In genomic region chr5:65882476-65883205, GRCm38 (mm10) we compare ENCODE assay signal across 37 mouse cellular contexts. TPM values are rescaled to one million over a fixed set of nuclear protein-coding genes. Genes with fewer than 3 reads are reported as not detected.
A peak's percentile ranks its signal among the peaks of the same experiment; 100 is the strongest.
DNase-seq lines count a peak whose midpoint lies in the region; ATAC-seq and TF ChIP-seq lines count a peak whose summit lies in the region.
"Had no signal": no experiment of that assay in that cellular context is flagged by ENCODE, and none has a peak within 500 bp of the region (broad histone marks: within the 10 kb centered on the region; RNA-seq: fewer than 3 reads in every experiment).

No protein-coding gene starts in this region.

- H3K4me1 ChIP-seq in CH12.LX (ENCODE audit: control insufficient read depth in 1 of 2, insufficient read depth in 2 of 2): peaks cover 12 to 57% of the 10 kb centered on the region in 2 experiments
- 0 out of 2 replicates have a peak, but pooled peaks cover 4% of the 10 kb centered on the region for H3K4me1 ChIP-seq in kidney, embryonic 14.5 days (ENCODE audit: control insufficient read depth, insufficient read depth, low read length)
- H3K4me1 ChIP-seq: embryonic facial prominence, embryonic 15.5 days; forebrain, embryonic 12.5 days; hindbrain, embryonic 15.5 days; intestine, embryonic 15.5 days; limb, embryonic 10.5 days; limb, embryonic 15.5 days; neural tube, embryonic 12.5 days had no signal

- H3K4me2 ChIP-seq in CH12.LX (ENCODE audit: insufficient read depth, low read depth, poor library complexity, severe bottlenecking): 0 out of 2 replicates have a peak overlapping the region, but pooled peaks have one; percentile 1
- H3K4me2 ChIP-seq in kidney, embryonic 14.5 days (replicated peaks; ENCODE audit: low read depth, low read length): no peak overlapping the region
- H3K4me2 ChIP-seq: embryonic facial prominence, embryonic 15.5 days; forebrain, embryonic 12.5 days; heart, embryonic 11.5 days; hindbrain, embryonic 15.5 days; intestine, embryonic 15.5 days; limb, embryonic 15.5 days; liver, embryonic 13.5 days; midbrain, embryonic 11.5 days; neural tube, embryonic 12.5 days had no signal

- 80% methylated on average over 10 of the region's 10 CpGs for WGBS in kidney, embryonic 14.5 days

- H3K9me3 ChIP-seq in CH12.LX (replicated peaks; ENCODE audit: low read length): no peaks in the 10 kb centered on the region
- no peaks in the 10 kb centered on the region for H3K9me3 ChIP-seq in kidney, embryonic 14.5 days (ENCODE audit: control insufficient read depth, low read length)
- H3K9me3 ChIP-seq: embryonic facial prominence, embryonic 10.5 days; embryonic facial prominence, embryonic 15.5 days; forebrain, embryonic 12.5 days; G1E; hindbrain, embryonic 15.5 days; intestine, embryonic 15.5 days; limb, embryonic 10.5 days; limb, embryonic 15.5 days; liver, embryonic 13.5 days; neural tube, embryonic 12.5 days had no signal

- TF ChIP-seq CTCF in CH12.LX (conservative IDR thresholded peaks at IDR 0.05 in 1 of 2, IDR thresholded peaks at IDR 0.05 in 1 of 2; ENCODE audit: low read depth in 2 of 2, low read length in 2 of 2): no peak

- peak overlapping the region; percentile 11; the same call in 1 of the 2 replicates for H3K27ac ChIP-seq in CH12.LX (ENCODE audit: insufficient read depth, low read depth)
- H3K27ac ChIP-seq in kidney, embryonic 14.5 days (ENCODE audit: low read depth, low read length): no peak overlapping the region
- H3K27ac ChIP-seq: embryonic facial prominence, embryonic 10.5 days; embryonic facial prominence, embryonic 15.5 days; forebrain, embryonic 12.5 days; hindbrain, embryonic 15.5 days; intestine, embryonic 15.5 days; kidney, postnatal 0 days; limb, embryonic 10.5 days; limb, embryonic 15.5 days; liver, embryonic 13.5 days; neural tube, embryonic 12.5 days had no signal

- H3K36me3 ChIP-seq in CH12.LX (replicated peaks in 1 of 2; ENCODE audit: control insufficient read depth in 1 of 2, insufficient read depth in 1 of 2, low read length in 1 of 2): peaks cover 17 to 55% of the 10 kb centered on the region in 2 experiments
- H3K36me3 ChIP-seq in kidney, embryonic 14.5 days (ENCODE audit: control insufficient read depth, insufficient read depth, low read length): no peaks in the 10 kb centered on the region
- H3K36me3 ChIP-seq: embryonic facial prominence, embryonic 10.5 days; embryonic facial prominence, embryonic 15.5 days; forebrain, embryonic 12.5 days; G1E; hindbrain, embryonic 15.5 days; intestine, embryonic 15.5 days; limb, embryonic 10.5 days; limb, embryonic 15.5 days; liver, embryonic 13.5 days; neural tube, embryonic 12.5 days had no signal

- no peak overlapping the region for H3K9ac ChIP-seq in CH12.LX (ENCODE audit: insufficient read depth, low read depth)
- no peak overlapping the region for H3K9ac ChIP-seq in kidney, embryonic 14.5 days (ENCODE audit: low read depth, low read length)
- H3K9ac ChIP-seq: embryonic facial prominence, embryonic 15.5 days; forebrain, embryonic 12.5 days; forebrain, postnatal 0 days; hindbrain, embryonic 15.5 days; intestine, embryonic 15.5 days; limb, embryonic 15.5 days; liver, embryonic 13.5 days; neural tube, embryonic 12.5 days had no signal

- no peaks in the 10 kb centered on the region for H3K27me3 ChIP-seq in CH12.LX (replicated peaks)
- H3K27me3 ChIP-seq in kidney, embryonic 14.5 days (ENCODE audit: control insufficient read depth, insufficient read depth, low read length): no peaks in the 10 kb centered on the region
- H3K27me3 ChIP-seq: embryonic facial prominence, embryonic 15.5 days; forebrain, embryonic 12.5 days; hindbrain, embryonic 15.5 days; intestine, embryonic 15.5 days; limb, embryonic 15.5 days; liver, embryonic 13.5 days; neural tube, embryonic 12.5 days had no signal

- TF ChIP-seq RAD21 in CH12.LX (IDR thresholded peaks at IDR 0.05; ENCODE audit: low read depth, low read length): no peak

- in situ Hi-C loops in CH12.LX (cut with MboI; ENCODE audit: low pct_ligation_motif_present, low pct_unique_long_range_greater_than_20kb, low sequenced_read_pairs): no loop called here

- dilution Hi-C loops in CH12.LX (cut with MboI; ENCODE audit: extremely low pct_ligation_motif_present, extremely low pct_unique_long_range_greater_than_20kb, low sequenced_read_pairs): no loop called here

- TF ChIP-seq POLR2A in CH12.LX (IDR thresholded peaks at IDR 0.05; ENCODE audit: low read depth, low read length): no peak

- H3K79me2 ChIP-seq in CH12.LX (replicated peaks; ENCODE audit: control insufficient read depth, extremely low read depth, insufficient read depth, poor library complexity, severe bottlenecking): peaks cover 55% of the 10 kb centered on the region

- H3K4me3 ChIP-seq in CH12.LX (replicated peaks in 1 of 3; ENCODE audit: low read depth in 2 of 3, low read length in 2 of 3, poor library complexity in 1 of 3): no peak overlapping the region
- no peak overlapping the region for H3K4me3 ChIP-seq in kidney, embryonic 14.5 days (ENCODE audit: low read length)
- H3K4me3 ChIP-seq: embryonic facial prominence, embryonic 10.5 days; embryonic facial prominence, embryonic 15.5 days; forebrain, embryonic 12.5 days; hindbrain, embryonic 15.5 days; intestine, embryonic 15.5 days; limb, embryonic 10.5 days; limb, embryonic 15.5 days; liver, embryonic 13.5 days; neural tube, embryonic 12.5 days had no signal

- peak; percentile 50 for ATAC-seq in common myeloid progenitor, adult 5-6 weeks (replicated peaks; ENCODE audit: low read depth, poor library complexity, severe bottlenecking)
- 0 out of 2 replicates have a peak, but pooled peaks have one; percentile 10 for ATAC-seq in megakaryocyte progenitor cell, adult 5-6 weeks (replicated peaks; ENCODE audit: poor library complexity)
- ATAC-seq in kidney, embryonic 14.5 days (ENCODE audit: low FRiP score, low TSS enrichment): no peak
- ATAC-seq: forebrain, postnatal 0 days; intestine, embryonic 15.5 days; midbrain, embryonic 16.5 days had no signal

- peak; percentile 60 for DNase-seq in CD4-positive helper T cell, adult 2 months (ENCODE audit: low read depth, low spot score)
- no peak for DNase-seq in CH12.LX (ENCODE audit: extremely low read depth)
- DNase-seq in urinary bladder, postnatal 25 days (ENCODE audit: low spot score): no peak
- no peak for DNase-seq in testis, postnatal 10 days (ENCODE audit: low spot score)
- DNase-seq: adrenal gland, adult 2 months; cerebellum, adult 2 months; cerebellum, postnatal 14 days; forebrain, postnatal 0 days; gastrocnemius, postnatal 10 days; kidney, adult 2 months; layer of hippocampus, postnatal 36 days; liver, embryonic 13.5 days; lung, adult 18-20 months; lung, postnatal 10 days; right cerebral cortex, postnatal 4 days; thymus, postnatal 14 days had no signal

- no peak for TF ChIP-seq EP300 in CH12.LX (IDR thresholded peaks at IDR 0.05; ENCODE audit: low read length)

TF ChIP-seq in CH12.LX, 34 proteins besides CTCF, POLR2A, EP300 and RAD21 (continues in another document):
- TF ChIP-seq NELFE (IDR thresholded peaks at IDR 0.05; ENCODE audit: low read depth, low read length) (no peak), MYC (IDR thresholded peaks at IDR 0.05; ENCODE audit: low read depth, low read length) (no peak), ZNF384 (IDR thresholded peaks at IDR 0.05; ENCODE audit: low read depth, low read length) (no peak), GABPA (IDR thresholded peaks at IDR 0.05; ENCODE audit: insufficient replicate concordance, low read depth, low read length) (no peak), ZC3H11A (IDR thresholded peaks at IDR 0.05; ENCODE audit: low read depth, low read length) (no peak), KAT2A (IDR thresholded peaks at IDR 0.05; ENCODE audit: insufficient replicate concordance, low read length) (no peak), IRF4 (IDR thresholded peaks at IDR 0.05; ENCODE audit: low read depth, low read length) (peak; percentile 43; the same call in 1 of the 2 replicates), USF1 (IDR thresholded peaks at IDR 0.05; ENCODE audit: low read depth, low read length) (no peak), HCFC1 (IDR thresholded peaks at IDR 0.05; ENCODE audit: low read depth, low read length) (no peak), NRF1 (IDR thresholded peaks at IDR 0.05; ENCODE audit: low read depth, low read length) (no peak), JUND (conservative IDR thresholded peaks at IDR 0.05; ENCODE audit: low read depth, low read length) (no peak), CHD2 (IDR thresholded peaks at IDR 0.05; ENCODE audit: low read length) (no peak), TBP (conservative IDR thresholded peaks at IDR 0.05; ENCODE audit: low read depth, low read length) (no peak), BHLHE40 (IDR thresholded peaks at IDR 0.05; ENCODE audit: low read depth, low read length) (no peak), ZMIZ1 (IDR thresholded peaks at IDR 0.05; ENCODE audit: low read depth, low read length) (no peak), ETS1 (conservative IDR thresholded peaks at IDR 0.05; ENCODE audit: low read depth, low read length) (peak; percentile 23; the same call in 1 of the 2 replicates), RCOR1 (conservative IDR thresholded peaks at IDR 0.05; ENCODE audit: low read depth, low read length) (no peak), MXI1 (IDR thresholded peaks at IDR 0.05; ENCODE audit: low read depth, low read length) (no peak), PAX5 (IDR thresholded peaks at IDR 0.05; ENCODE audit: low read length) (no peak), TCF12 (IDR thresholded peaks at IDR 0.05; ENCODE audit: low read depth, low read length) (peak; percentile 39; the same call in 1 of the 2 replicates), MAFK (IDR thresholded peaks at IDR 0.05; ENCODE audit: insufficient replicate concordance, low read length) (no peak), ELF1 (IDR thresholded peaks at IDR 0.05; ENCODE audit: low read depth, low read length) (no peak), CHD1 (IDR thresholded peaks at IDR 0.05; ENCODE audit: low read depth, low read length) (no peak)

RNA-seq across cellular contexts. Expression of gene Rhoh, which starts 21.6 kb away (rescaled TPM):
- total RNA-seq in CH12.LX (2012; rRNA removed) (18.9 and 23.3 TPM in 2 replicates), CH12.LX (2014; rRNA removed) (20.0 and 22.1 TPM in 2 replicates)
- polyA plus RNA-seq in CH12.LX (2012; ENCODE audit: insufficient read length, low read depth): 12.1 and 13.7 TPM in 2 replicates
- 33.6 and 46.6 TPM in 2 replicates for total RNA-seq in common myeloid progenitor, adult 5-6 weeks (2017)
- 13.3 and 15.3 TPM in 2 replicates for total RNA-seq in megakaryocyte progenitor cell, adult 5-6 weeks (2015)
- total RNA-seq in megakaryocyte progenitor cell, adult 5-6 weeks (2017): 18.2 and 18.6 TPM in 2 replicates
- 0.17 and 0.57 TPM in 2 replicates for polyA plus RNA-seq in kidney, embryonic 14.5 days (2014; fragmentation: Nextera tagmentation; extraction: Ambion mirVana)
- polyA plus RNA-seq: G1E had no signal

RNA-seq across cellular contexts. Expression of gene Chrna9, which starts 52.1 kb away (rescaled TPM):
- total RNA-seq in CH12.LX (2012; rRNA removed): not detected in 2 replicates
- not detected in 2 replicates for total RNA-seq in CH12.LX (2014; rRNA removed)
- 0.57 TPM in 1 of 2 replicates, not detected in the other for polyA plus RNA-seq in CH12.LX (2012; ENCODE audit: insufficient read length, low read depth)
- not detected in 2 replicates for total RNA-seq in common myeloid progenitor, adult 5-6 weeks (2017)
- not detected in 2 replicates for total RNA-seq in megakaryocyte progenitor cell, adult 5-6 weeks (2015)
- not detected in 2 replicates for total RNA-seq in megakaryocyte progenitor cell, adult 5-6 weeks (2017)
- polyA plus RNA-seq in kidney, embryonic 14.5 days (2014; fragmentation: Nextera tagmentation; extraction: Ambion mirVana): 0.53 and 0.71 TPM in 2 replicates
- total RNA-seq: adrenal gland, adult 2 months; adrenal gland, postnatal 36 days; hematopoietic stem cell, adult 5-6 weeks; layer of hippocampus, postnatal 36 days; left cerebral cortex, postnatal 10 days had no signal
- polyA plus RNA-seq: adrenal gland, adult 2 months; cerebellum, adult 2 months; embryonic facial prominence, embryonic 15.5 days; forebrain, embryonic 12.5 days; forebrain, postnatal 0 days; G1E; gonadal fat pad, adult 2 months; heart, embryonic 11.5 days; hindbrain, embryonic 15.5 days; intestine, embryonic 15.5 days; kidney, adult 2 months; liver, embryonic 13.5 days; midbrain, embryonic 11.5 days; midbrain, embryonic 16.5 days; neural tube, embryonic 12.5 days; stomach, embryonic 14.5 days had no signal
